Comparison of ENCODE assay signal across 13 mouse cellular contexts in genomic region chr19:36110465-36110864, GRCm38 (mm10). TPM values are rescaled to one million over a fixed set of nuclear protein-coding genes. Genes with fewer than 3 reads are reported as not detected.
DNase-seq lines count a peak whose midpoint lies in the region; ATAC-seq lines count a peak whose summit lies in the region.
"Had no signal": no experiment of that assay in that cellular context is flagged by ENCODE, and none has a peak within 500 bp of the region (broad histone marks: within the 10 kb centered on the region; RNA-seq: fewer than 3 reads in every experiment).

No protein-coding gene starts in this region.

- peak; percentile 25; the same call in 1 of the 2 replicates for ATAC-seq in forebrain, embryonic 11.5 days (replicated peaks; ENCODE audit: low FRiP score)
- no peak for ATAC-seq in forebrain, embryonic 12.5 days (ENCODE audit: low FRiP score)
- peak; percentile 50; the same call in 1 of the 2 replicates for ATAC-seq in hindbrain, embryonic 13.5 days (ENCODE audit: low FRiP score)
- ATAC-seq in hindbrain, embryonic 16.5 days, result no peak
- ATAC-seq in midbrain, embryonic 12.5 days (ENCODE audit: low FRiP score, low read depth), result 0 out of 2 replicates have a peak, but pooled peaks have one; percentile 48
- no peak for ATAC-seq in midbrain, embryonic 14.5 days (ENCODE audit: low FRiP score, low TSS enrichment)
- 0 out of 2 replicates have a peak, but pooled peaks have one; percentile 53 for ATAC-seq in stomach, embryonic 15.5 days (ENCODE audit: insufficient read depth, low FRiP score, low read depth)
- ATAC-seq: liver, postnatal 0 days had no signal

- no peaks in the 10 kb centered on the region for H3K27me3 ChIP-seq in forebrain, embryonic 11.5 days (ENCODE audit: control insufficient read depth, insufficient read depth, low read length)
- H3K27me3 ChIP-seq in forebrain, embryonic 12.5 days, result no peaks in the 10 kb centered on the region
- peaks cover 6% of the 10 kb centered on the region; the same call in 1 of the 2 replicates for H3K27me3 ChIP-seq in hindbrain, embryonic 13.5 days
- no peaks in the 10 kb centered on the region for H3K27me3 ChIP-seq in hindbrain, embryonic 16.5 days (replicated peaks; ENCODE audit: control insufficient read depth, insufficient read depth, low read length)
- H3K27me3 ChIP-seq in midbrain, embryonic 12.5 days, result 0 out of 2 replicates have a peak, but pooled peaks cover 5% of the 10 kb centered on the region
- no peaks in the 10 kb centered on the region for H3K27me3 ChIP-seq in midbrain, embryonic 14.5 days (ENCODE audit: control insufficient read depth, insufficient read depth, low read length)
- 0 out of 2 replicates have a peak, but pooled peaks cover 3% of the 10 kb centered on the region for H3K27me3 ChIP-seq in stomach, embryonic 15.5 days (replicated peaks)
- H3K27me3 ChIP-seq: embryonic facial prominence, embryonic 15.5 days had no signal

- H3K4me1 ChIP-seq in forebrain, embryonic 11.5 days (replicated peaks; ENCODE audit: control insufficient read depth, insufficient read depth, low read length), result peaks cover 3% of the 10 kb centered on the region; the same call in 1 of the 2 replicates
- peaks cover 14% of the 10 kb centered on the region for H3K4me1 ChIP-seq in forebrain, embryonic 12.5 days
- peaks cover 10% of the 10 kb centered on the region; the same call in 1 of the 2 replicates for H3K4me1 ChIP-seq in hindbrain, embryonic 13.5 days (replicated peaks)
- H3K4me1 ChIP-seq in hindbrain, embryonic 16.5 days (ENCODE audit: control insufficient read depth, insufficient read depth, low read depth, low read length), result no peaks in the 10 kb centered on the region; the same call in none of the 2 replicates
- peaks cover 8% of the 10 kb centered on the region; the same call in 1 of the 2 replicates for H3K4me1 ChIP-seq in midbrain, embryonic 12.5 days
- H3K4me1 ChIP-seq in midbrain, embryonic 14.5 days (ENCODE audit: control insufficient read depth, insufficient read depth, low read length), result no peaks in the 10 kb centered on the region
- H3K4me1 ChIP-seq in stomach, embryonic 15.5 days, result no peaks in the 10 kb centered on the region

- H3K9me3 ChIP-seq in forebrain, embryonic 11.5 days (ENCODE audit: control insufficient read depth, low read length), result no peaks in the 10 kb centered on the region
- H3K9me3 ChIP-seq in forebrain, embryonic 12.5 days, result no peaks in the 10 kb centered on the region
- H3K9me3 ChIP-seq in hindbrain, embryonic 13.5 days, result no peaks in the 10 kb centered on the region
- H3K9me3 ChIP-seq in hindbrain, embryonic 16.5 days (ENCODE audit: control insufficient read depth, low read length), result no peaks in the 10 kb centered on the region
- H3K9me3 ChIP-seq in midbrain, embryonic 12.5 days, result no peaks in the 10 kb centered on the region
- no peaks in the 10 kb centered on the region for H3K9me3 ChIP-seq in midbrain, embryonic 14.5 days (ENCODE audit: control insufficient read depth, low read length)
- H3K9me3 ChIP-seq in stomach, embryonic 15.5 days, result no peaks in the 10 kb centered on the region
- H3K9me3 ChIP-seq: embryonic facial prominence, embryonic 15.5 days had no signal

- no peaks in the 10 kb centered on the region for H3K36me3 ChIP-seq in forebrain, embryonic 11.5 days (ENCODE audit: control insufficient read depth, insufficient read depth, low read length)
- 0 out of 2 replicates have a peak, but pooled peaks cover 4% of the 10 kb centered on the region for H3K36me3 ChIP-seq in forebrain, embryonic 12.5 days (replicated peaks)
- H3K36me3 ChIP-seq in hindbrain, embryonic 13.5 days, result peaks cover 4% of the 10 kb centered on the region; the same call in 1 of the 2 replicates
- peaks cover 2% of the 10 kb centered on the region; the same call in 1 of the 2 replicates for H3K36me3 ChIP-seq in hindbrain, embryonic 16.5 days (ENCODE audit: control insufficient read depth, insufficient read depth, low read length)
- H3K36me3 ChIP-seq in midbrain, embryonic 12.5 days, result peaks cover 4% of the 10 kb centered on the region; the same call in 1 of the 2 replicates
- peaks cover 5% of the 10 kb centered on the region; the same call in 1 of the 2 replicates for H3K36me3 ChIP-seq in midbrain, embryonic 14.5 days (ENCODE audit: control insufficient read depth, insufficient read depth, low read length)
- H3K36me3 ChIP-seq in stomach, embryonic 15.5 days, result no peaks in the 10 kb centered on the region
- H3K36me3 ChIP-seq: embryonic facial prominence, embryonic 15.5 days had no signal

- 63% methylated on average over 7 of the region's 7 CpGs for WGBS in forebrain, embryonic 11.5 days
- 67% methylated on average over 7 of the region's 7 CpGs for WGBS in forebrain, embryonic 12.5 days
- 31% methylated on average over 7 of the region's 7 CpGs for WGBS in hindbrain, embryonic 13.5 days
- WGBS in hindbrain, embryonic 16.5 days, result 27% methylated on average over 7 of the region's 7 CpGs
- WGBS in midbrain, embryonic 12.5 days, result 69% methylated on average over 7 of the region's 7 CpGs
- WGBS in midbrain, embryonic 14.5 days, result 63% methylated on average over 7 of the region's 7 CpGs
- 44% methylated on average over 7 of the region's 7 CpGs for WGBS in stomach, embryonic 15.5 days

- no peak overlapping the region for H3K4me2 ChIP-seq in forebrain, embryonic 11.5 days (ENCODE audit: low read depth, low read length, severe bottlenecking)
- H3K4me2 ChIP-seq in forebrain, embryonic 12.5 days, result no peak overlapping the region
- H3K4me2 ChIP-seq in hindbrain, embryonic 13.5 days, result no peak overlapping the region
- no peak overlapping the region for H3K4me2 ChIP-seq in hindbrain, embryonic 16.5 days (ENCODE audit: low read length)
- H3K4me2 ChIP-seq in midbrain, embryonic 12.5 days (replicated peaks), result no peak overlapping the region
- no peak overlapping the region for H3K4me2 ChIP-seq in midbrain, embryonic 14.5 days (ENCODE audit: low read length)
- no peak overlapping the region for H3K4me2 ChIP-seq in stomach, embryonic 15.5 days
- H3K4me2 ChIP-seq: embryonic facial prominence, embryonic 15.5 days had no signal

- no peak overlapping the region for H3K9ac ChIP-seq in forebrain, embryonic 11.5 days (ENCODE audit: low read length)
- H3K9ac ChIP-seq in forebrain, embryonic 12.5 days, result no peak overlapping the region
- no peak overlapping the region for H3K9ac ChIP-seq in hindbrain, embryonic 13.5 days
- H3K9ac ChIP-seq in hindbrain, embryonic 16.5 days (ENCODE audit: low read depth, low read length), result no peak overlapping the region
- H3K9ac ChIP-seq in midbrain, embryonic 12.5 days (replicated peaks), result no peak overlapping the region
- H3K9ac ChIP-seq in midbrain, embryonic 14.5 days (replicated peaks; ENCODE audit: low read length), result no peak overlapping the region
- H3K9ac ChIP-seq in stomach, embryonic 15.5 days, result no peak overlapping the region
- H3K9ac ChIP-seq: embryonic facial prominence, embryonic 15.5 days; liver, postnatal 0 days had no signal

- DNase-seq in forebrain, embryonic 11.5 days (ENCODE audit: low spot score), result no peak
- DNase-seq in midbrain, embryonic 14.5 days, result no peak
- no peak for DNase-seq in adipocyte (ENCODE audit: low spot score)
- DNase-seq: adrenal gland, postnatal 14 days; kidney, adult 8-10 months; liver, postnatal 0 days; thymus, adult 18-20 months had no signal

- H3K4me3 ChIP-seq in forebrain, embryonic 11.5 days (ENCODE audit: low read depth, low read length), result no peak overlapping the region
- no peak overlapping the region for H3K4me3 ChIP-seq in forebrain, embryonic 12.5 days (replicated peaks)
- H3K4me3 ChIP-seq in hindbrain, embryonic 13.5 days, result no peak overlapping the region
- no peak overlapping the region for H3K4me3 ChIP-seq in hindbrain, embryonic 16.5 days (ENCODE audit: low read length)
- H3K4me3 ChIP-seq in midbrain, embryonic 12.5 days, result no peak overlapping the region
- H3K4me3 ChIP-seq in midbrain, embryonic 14.5 days (replicated peaks; ENCODE audit: low read depth, low read length), result no peak overlapping the region
- no peak overlapping the region for H3K4me3 ChIP-seq in stomach, embryonic 15.5 days (replicated peaks)
- H3K4me3 ChIP-seq: embryonic facial prominence, embryonic 15.5 days had no signal

- H3K27ac ChIP-seq in forebrain, embryonic 11.5 days (ENCODE audit: low read depth, low read length), result no peak overlapping the region
- no peak overlapping the region for H3K27ac ChIP-seq in forebrain, embryonic 12.5 days
- no peak overlapping the region for H3K27ac ChIP-seq in hindbrain, embryonic 13.5 days
- H3K27ac ChIP-seq in hindbrain, embryonic 16.5 days (ENCODE audit: low read depth, low read length), result no peak overlapping the region
- no peak overlapping the region for H3K27ac ChIP-seq in midbrain, embryonic 12.5 days (replicated peaks)
- no peak overlapping the region for H3K27ac ChIP-seq in midbrain, embryonic 14.5 days (replicated peaks; ENCODE audit: low read depth, low read length)
- H3K27ac ChIP-seq in stomach, embryonic 15.5 days, result no peak overlapping the region
- H3K27ac ChIP-seq: embryonic facial prominence, embryonic 15.5 days had no signal

RNA-seq across cellular contexts. Expression of gene Ankrd1, which starts 9.4 kb away (rescaled TPM):
- polyA plus RNA-seq in forebrain, embryonic 11.5 days (2014; fragmentation: Nextera tagmentation; extraction: Ambion mirVana), result not detected in 2 replicates
- 0.10 TPM in 1 of 2 replicates, not detected in the other for polyA plus RNA-seq in forebrain, embryonic 12.5 days (2016; fragmentation: Nextera tagmentation; extraction: Ambion mirVana)
- polyA plus RNA-seq in hindbrain, embryonic 13.5 days (2015; fragmentation: Nextera tagmentation; extraction: Ambion mirVana), result 0.14 and 0.35 TPM in 2 replicates
- 0.11 and 0.16 TPM in 2 replicates for polyA plus RNA-seq in hindbrain, embryonic 16.5 days (2015; fragmentation: Nextera tagmentation; extraction: Ambion mirVana)
- polyA plus RNA-seq in midbrain, embryonic 12.5 days (2016; fragmentation: Nextera tagmentation; extraction: Ambion mirVana), result 0.17 and 0.22 TPM in 2 replicates
- 0.14 TPM in 1 of 2 replicates, not detected in the other for polyA plus RNA-seq in midbrain, embryonic 14.5 days (2014; fragmentation: Nextera tagmentation; extraction: Ambion mirVana)
- polyA plus RNA-seq in stomach, embryonic 15.5 days (2015; fragmentation: Nextera tagmentation; extraction: Ambion mirVana), result 0.24 and 0.30 TPM in 2 replicates

RNA-seq across cellular contexts. Expression of gene Rpp30, which starts 26.9 kb away (rescaled TPM):
- polyA plus RNA-seq in forebrain, embryonic 11.5 days (2014; fragmentation: Nextera tagmentation; extraction: Ambion mirVana), result 119 and 121 TPM in 2 replicates
- polyA plus RNA-seq in forebrain, embryonic 12.5 days (2016; fragmentation: Nextera tagmentation; extraction: Ambion mirVana), result 108 and 109 TPM in 2 replicates
- polyA plus RNA-seq in hindbrain, embryonic 13.5 days (2015; fragmentation: Nextera tagmentation; extraction: Ambion mirVana), result 75.1 and 78.1 TPM in 2 replicates
- 63.7 and 64.2 TPM in 2 replicates for polyA plus RNA-seq in hindbrain, embryonic 16.5 days (2015; fragmentation: Nextera tagmentation; extraction: Ambion mirVana)
- polyA plus RNA-seq in midbrain, embryonic 12.5 days (2016; fragmentation: Nextera tagmentation; extraction: Ambion mirVana), result 93.1 and 94.1 TPM in 2 replicates
- polyA plus RNA-seq in midbrain, embryonic 14.5 days (2014; fragmentation: Nextera tagmentation; extraction: Ambion mirVana), result 71.7 and 74.3 TPM in 2 replicates
- polyA plus RNA-seq in stomach, embryonic 15.5 days (2015; fragmentation: Nextera tagmentation; extraction: Ambion mirVana), result 60.3 and 66.9 TPM in 2 replicates

RNA-seq across cellular contexts. Expression of gene Htr7, which starts 53.2 kb away (rescaled TPM):
- polyA plus RNA-seq in forebrain, embryonic 11.5 days (2014; fragmentation: Nextera tagmentation; extraction: Ambion mirVana), result 0.08 and 0.25 TPM in 2 replicates
- polyA plus RNA-seq in forebrain, embryonic 12.5 days (2016; fragmentation: Nextera tagmentation; extraction: Ambion mirVana), result 0.60 and 0.82 TPM in 2 replicates
- 8.3 and 8.8 TPM in 2 replicates for polyA plus RNA-seq in hindbrain, embryonic 13.5 days (2015; fragmentation: Nextera tagmentation; extraction: Ambion mirVana)
- polyA plus RNA-seq in hindbrain, embryonic 16.5 days (2015; fragmentation: Nextera tagmentation; extraction: Ambion mirVana), result 16.3 and 16.7 TPM in 2 replicates
- 0.77 and 0.82 TPM in 2 replicates for polyA plus RNA-seq in midbrain, embryonic 12.5 days (2016; fragmentation: Nextera tagmentation; extraction: Ambion mirVana)
- 5.0 and 5.6 TPM in 2 replicates for polyA plus RNA-seq in midbrain, embryonic 14.5 days (2014; fragmentation: Nextera tagmentation; extraction: Ambion mirVana)
- polyA plus RNA-seq in stomach, embryonic 15.5 days (2015; fragmentation: Nextera tagmentation; extraction: Ambion mirVana), result 0.08 and 0.09 TPM in 2 replicates

Comparison
In these comparisons a context has a peak if more than half of its experiments do, and no peak if none do; other contexts are left out.
1. ATAC-seq: peak in forebrain, embryonic 11.5 days (single experiment), hindbrain, embryonic 13.5 days (single experiment), midbrain, embryonic 12.5 days (single experiment) and stomach, embryonic 15.5 days (single experiment); none in forebrain, embryonic 12.5 days (single experiment), hindbrain, embryonic 16.5 days (single experiment) and midbrain, embryonic 14.5 days (single experiment).